Mouse (Mus musculus) megakaryocyte-erythroid progenitor cell, adult 5 weeks (primary cell): ENCODE results near the gene Ube2d2b. TPM values are rescaled to one million over a fixed set of nuclear protein-coding genes. Genes with fewer than 3 reads are reported as not detected.

Experiments
- polyA plus RNA-seq: library from polyadenylated mRNA; stranded (reverse); fragments of >175 nt; gene quantifications from 2 replicates; pipeline ENCODE4 v1.2.3, GENCODE M21; 2012

Gene Ube2d2b
- not detected in 2 replicates for polyA plus RNA-seq

GRCm38 (mm10) chr5:107829998-107830560 is at the start of gene Ube2d2b:
Gene Ube2d2b, plus strand, starts transcription at chr5:107830099.

GRCm38 (mm10) chr5:107874561-107875260 is 44.8 kb downstream of the Ube2d2b start, which contains the start of gene Evi5:
Gene Evi5, minus strand, starts transcription at chr5:107875107.

Other genes starting within 250 kb of the Ube2d2b start
- 5.1 and 5.6 TPM in 2 replicates for gene Rpap2, start 232.7 kb upstream of the Ube2d2b start, polyA plus RNA-seq
- 0.64 and 0.88 TPM in 2 replicates for gene Glmn, start 232.2 kb upstream of the Ube2d2b start, polyA plus RNA-seq
- 86.7 and 138 TPM in 2 replicates for gene Gfi1, start 104.1 kb upstream of the Ube2d2b start, polyA plus RNA-seq
- 2.1 and 2.2 TPM in 2 replicates for gene Evi5, start 45.0 kb downstream of the Ube2d2b start, polyA plus RNA-seq
- 53.2 and 63.9 TPM in 2 replicates for gene Rpl5, start 70.4 kb downstream of the Ube2d2b start, polyA plus RNA-seq
- 0.78 and 1.7 TPM in 2 replicates for gene Fam69a, start 157.0 kb downstream of the Ube2d2b start, polyA plus RNA-seq
- gene Mtf2, start 235.6 kb downstream of the Ube2d2b start, polyA plus RNA-seq, result 23.8 and 29.5 TPM in 2 replicates